Mouse (Mus musculus) right cerebral cortex, postnatal 25 days (tissue): Measurements from ENCODE around the gene H2-K1.

Source experiments
- DNase-seq: peaks from one replicate; pipeline ENCODE4 v3.0.0; 2022

H2-K1 gene

DNA sequence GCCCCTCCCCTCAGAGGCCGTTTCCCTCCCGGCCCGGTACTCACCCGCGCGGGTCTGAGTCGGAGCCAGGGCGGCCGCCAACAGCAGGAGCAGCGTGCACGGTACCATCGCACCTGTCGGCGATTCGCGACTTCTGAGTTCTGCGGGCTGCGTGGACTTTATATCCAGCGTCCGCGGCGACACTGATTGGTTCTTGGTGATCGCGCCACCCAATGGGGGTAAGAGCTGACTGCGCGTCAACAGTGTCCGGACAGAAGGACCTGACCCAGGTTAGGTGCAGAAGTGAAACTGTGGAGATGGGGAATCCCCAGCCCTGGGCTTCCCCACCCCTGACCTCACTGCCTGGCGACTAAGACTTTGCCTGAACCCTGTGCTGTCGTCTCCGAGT is at the start of gene H2-K1:
TSS of gene H2-K1 (minus strand) at position 198 of the 388 bp plus-strand sequence.
- peak; percentile 68 for DNase-seq

DNA sequence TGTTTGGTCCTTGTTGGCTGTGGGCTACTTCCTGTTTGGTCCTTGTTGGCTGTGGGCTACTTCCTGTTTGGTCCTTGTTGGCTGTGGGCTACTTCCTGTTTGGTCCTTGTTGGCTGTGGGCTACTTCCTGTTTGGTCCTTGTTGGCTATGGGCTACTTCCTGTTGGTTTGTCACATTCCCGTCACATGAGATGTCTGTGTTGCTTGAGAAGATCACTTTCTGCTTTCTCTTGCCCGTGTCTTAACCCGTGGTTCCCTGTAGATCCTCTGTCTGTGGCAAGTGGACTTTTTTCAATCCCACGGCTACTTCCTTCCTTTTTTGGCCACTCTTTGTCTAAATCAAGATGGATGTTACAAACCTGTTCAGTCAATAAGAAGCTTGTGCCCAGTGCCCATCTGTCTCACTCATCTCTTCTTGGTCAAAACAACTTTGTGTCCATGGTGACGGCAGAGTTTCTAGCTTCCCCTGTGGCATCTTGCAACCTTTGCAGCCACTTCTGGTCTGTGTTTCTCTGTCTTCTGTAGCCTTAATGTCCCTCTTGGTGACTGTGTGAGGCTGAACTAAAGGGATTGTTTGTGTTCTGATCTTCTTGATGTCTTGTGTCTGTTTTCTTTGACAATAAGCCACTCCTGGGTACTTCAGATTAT is 47.4 kb upstream of the H2-K1 start:
- DNase-seq: no peak

DNA sequence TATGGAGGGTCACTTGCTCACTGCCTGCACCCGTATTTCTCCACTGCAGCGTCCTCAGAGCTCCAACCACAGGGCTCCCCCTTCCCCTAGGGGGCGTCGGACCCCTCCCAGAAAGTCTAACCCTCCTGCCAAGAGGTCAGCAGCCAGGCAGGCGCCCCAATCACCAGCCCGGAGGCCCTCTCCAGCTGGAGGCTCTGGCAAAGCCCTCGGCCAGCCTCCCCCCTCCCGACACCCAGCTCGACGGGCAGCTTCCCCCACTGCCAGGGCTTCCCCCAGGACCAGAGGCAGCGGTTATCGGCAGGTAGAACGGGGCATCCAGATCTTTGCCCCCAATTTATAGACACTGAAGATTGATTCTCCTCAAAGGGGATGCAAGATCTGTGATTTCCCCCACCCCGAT is 45.8 kb upstream of the H2-K1 start:
- no peak for DNase-seq

DNA sequence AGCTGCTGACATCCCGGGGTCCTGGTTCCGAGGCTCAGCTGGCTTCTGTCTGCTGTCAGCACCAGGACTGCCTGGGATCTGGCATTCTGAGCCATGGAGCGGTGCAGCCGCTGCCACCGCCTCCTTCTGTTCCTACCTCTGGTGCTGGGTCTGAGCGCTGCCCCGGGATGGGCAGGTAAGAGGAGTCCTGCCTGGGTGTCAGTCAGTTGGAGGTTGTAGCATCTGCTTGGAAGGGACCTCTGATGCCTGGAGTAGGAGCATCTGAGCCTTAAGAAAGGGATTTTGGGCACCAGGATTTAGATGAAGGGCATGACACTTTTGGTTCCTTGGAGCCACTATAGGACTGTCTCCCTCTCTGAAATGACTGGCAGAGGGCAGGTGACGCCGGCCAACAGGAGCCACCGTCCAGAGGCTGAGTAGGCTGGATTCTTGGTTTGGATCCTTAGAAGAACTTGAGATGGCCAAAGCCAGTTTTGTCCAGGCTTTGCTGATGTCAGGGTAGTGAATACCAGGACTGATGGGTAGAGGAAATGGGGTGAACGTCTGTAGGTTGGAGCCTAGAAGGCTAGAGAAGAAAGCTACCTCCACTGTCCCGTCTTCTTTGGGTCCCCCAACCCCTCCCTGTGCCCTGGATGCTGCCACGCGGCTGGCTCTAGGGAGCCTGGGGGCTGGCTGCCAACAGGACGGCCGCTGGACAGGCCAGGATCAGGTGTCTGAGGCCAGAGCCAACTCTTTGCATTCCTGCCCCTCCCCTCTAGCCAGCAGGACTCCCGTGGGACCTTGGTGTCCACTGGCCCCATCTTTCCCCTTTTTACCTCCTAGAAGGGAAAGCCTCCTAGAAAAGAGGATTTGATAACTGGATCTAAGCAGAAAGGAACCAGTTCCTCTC is 39.7 kb upstream of the H2-K1 start:
- no peak for DNase-seq

DNA sequence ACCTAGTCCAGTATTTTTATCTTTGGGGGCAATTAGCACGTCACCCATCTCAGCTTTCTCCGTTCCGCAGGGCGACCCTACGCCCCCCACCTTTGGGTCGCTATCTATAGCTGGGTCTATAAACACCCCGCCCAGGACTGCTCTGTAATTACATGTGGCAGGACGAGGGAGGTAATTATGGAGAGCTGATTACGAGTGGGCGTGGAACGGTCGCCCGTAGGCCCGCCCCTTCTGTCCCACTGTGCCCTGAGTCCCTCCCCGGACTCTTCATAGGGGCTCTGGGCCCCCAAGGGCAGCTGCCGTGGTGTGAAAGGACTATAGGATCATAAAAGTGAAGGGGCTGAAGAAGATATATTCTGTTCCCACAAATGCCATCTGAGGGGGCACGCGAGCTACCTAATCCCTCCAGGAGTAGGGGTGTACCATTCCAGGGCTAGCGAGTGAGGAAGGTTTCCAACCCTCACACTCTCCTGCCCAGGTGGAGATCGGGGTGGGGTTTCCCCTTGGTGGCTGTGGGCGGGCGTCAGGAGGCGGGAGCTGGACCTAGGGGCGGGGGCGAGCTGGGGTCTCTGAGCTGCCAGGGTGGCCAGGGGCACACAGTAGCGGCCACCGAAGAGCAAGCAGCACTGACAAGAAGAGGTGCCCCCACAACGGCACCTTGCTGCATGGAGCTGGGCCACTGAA is 38.9 kb upstream of the H2-K1 start, which contains the start of gene Col11a2:
TSS of gene Col11a2 (plus strand) at position 560 of the 684 bp plus-strand sequence.
- DNase-seq: no peak

DNA sequence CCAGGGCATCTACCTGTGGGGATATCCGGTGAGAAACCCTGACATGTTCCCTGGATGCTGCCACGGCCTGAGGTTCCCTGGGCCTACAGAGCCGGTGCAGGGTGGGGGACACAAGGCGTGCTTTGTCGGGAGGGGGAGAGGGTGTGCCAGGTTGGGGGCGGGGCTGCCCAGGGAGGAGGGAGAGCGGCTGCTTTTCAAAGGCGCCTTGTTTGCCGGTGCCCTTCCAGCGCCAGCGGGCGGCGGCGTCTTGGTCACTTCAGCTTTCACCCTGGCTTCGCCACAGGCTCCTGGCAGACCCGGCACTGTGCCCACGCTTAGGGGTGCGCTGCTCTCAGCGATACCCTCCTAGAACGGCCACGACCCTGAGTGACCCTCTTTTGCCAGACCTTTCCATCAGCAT is 38.3 kb upstream of the H2-K1 start:
- DNase-seq: peak; percentile 59

DNA sequence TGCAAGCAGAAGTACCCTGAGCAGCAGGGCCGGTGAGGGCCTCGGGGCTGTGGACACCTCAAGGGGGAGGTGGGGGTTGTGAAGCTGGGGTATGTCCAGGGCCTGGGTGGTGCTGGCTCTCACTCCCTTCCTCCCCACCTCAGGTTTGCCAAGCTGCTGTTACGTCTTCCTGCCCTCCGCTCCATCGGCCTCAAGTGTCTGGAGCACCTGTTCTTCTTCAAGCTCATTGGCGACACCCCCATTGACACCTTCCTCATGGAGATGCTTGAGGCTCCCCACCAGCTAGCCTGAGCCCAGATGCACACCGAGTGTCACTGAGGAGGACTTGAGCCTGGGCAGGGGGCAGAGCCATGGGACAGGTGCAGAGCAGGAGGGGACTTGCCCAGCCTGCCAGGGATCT is 37.1 kb upstream of the H2-K1 start:
- DNase-seq: no peak

DNA sequence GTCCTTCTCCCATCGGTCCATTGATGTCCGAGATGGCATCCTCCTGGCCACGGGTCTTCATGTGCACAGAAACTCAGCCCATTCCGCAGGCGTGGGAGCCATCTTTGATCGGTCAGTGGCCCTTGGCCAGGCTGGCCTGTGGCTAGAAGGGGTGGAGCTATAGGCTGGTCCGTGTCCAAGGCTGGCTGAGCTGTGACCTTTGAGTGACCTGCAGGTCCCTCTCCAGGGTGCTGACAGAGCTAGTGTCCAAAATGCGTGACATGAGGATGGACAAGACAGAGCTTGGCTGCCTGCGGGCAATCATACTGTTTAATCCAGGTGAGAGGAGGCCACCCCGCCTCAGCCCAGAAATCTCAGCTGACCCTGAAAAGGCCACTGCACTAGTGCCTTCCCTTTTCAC is 36.5 kb upstream of the H2-K1 start:
- no peak for DNase-seq

DNA sequence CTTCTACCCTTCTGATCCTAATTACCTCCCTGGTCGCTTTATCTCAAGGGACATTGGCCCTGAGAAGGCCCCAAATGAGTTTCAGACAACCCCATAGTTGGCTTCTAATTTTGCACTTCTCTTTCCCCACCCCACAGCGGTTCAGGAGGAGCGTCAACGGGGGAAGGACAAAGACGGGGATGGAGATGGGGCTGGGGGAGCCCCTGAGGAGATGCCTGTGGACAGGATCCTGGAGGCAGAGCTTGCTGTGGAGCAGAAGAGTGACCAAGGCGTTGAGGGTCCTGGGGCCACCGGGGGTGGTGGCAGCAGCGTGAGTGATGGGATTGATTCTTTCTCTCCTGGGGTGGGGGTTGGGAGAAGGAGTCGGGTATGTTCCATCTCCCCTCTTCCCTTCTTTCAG is 35.4 kb upstream of the H2-K1 start:
- DNase-seq: no peak

DNA sequence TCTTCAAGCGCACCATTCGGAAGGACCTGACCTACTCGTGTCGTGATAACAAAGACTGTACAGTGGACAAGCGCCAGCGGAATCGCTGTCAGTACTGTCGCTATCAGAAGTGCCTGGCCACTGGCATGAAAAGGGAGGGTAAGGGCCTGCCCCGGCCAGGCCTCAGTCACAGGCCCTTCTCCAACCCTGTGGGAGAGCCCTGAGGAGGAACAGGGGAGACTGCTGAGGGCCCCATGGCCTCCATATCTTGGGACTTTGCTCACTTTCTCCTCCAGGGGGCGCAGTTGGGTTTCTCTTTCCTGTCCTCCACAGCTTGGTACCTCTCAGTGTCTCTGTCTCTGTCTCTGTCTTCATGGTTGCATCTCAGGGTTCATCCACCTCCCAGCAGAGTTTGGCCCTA is 33.9 kb upstream of the H2-K1 start:
- no peak for DNase-seq

DNA sequence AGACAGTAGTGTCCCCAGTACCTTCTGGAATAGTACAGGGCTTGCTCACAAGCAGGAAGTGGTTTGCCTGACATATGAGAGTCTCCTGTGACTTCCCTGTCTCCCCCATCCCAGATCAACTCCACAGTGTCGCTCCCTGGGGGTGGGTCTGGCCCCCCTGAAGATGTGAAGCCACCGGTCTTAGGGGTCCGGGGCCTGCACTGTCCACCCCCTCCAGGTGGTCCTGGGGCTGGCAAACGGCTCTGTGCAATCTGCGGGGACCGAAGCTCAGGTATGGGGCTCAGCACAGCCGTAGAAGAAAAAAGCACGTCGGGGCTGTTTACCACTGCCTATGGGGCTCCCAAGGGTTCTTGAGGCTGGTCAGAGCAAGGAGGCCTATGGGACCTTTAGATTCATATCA is 33.3 kb upstream of the H2-K1 start:
- DNase-seq: no peak

DNA sequence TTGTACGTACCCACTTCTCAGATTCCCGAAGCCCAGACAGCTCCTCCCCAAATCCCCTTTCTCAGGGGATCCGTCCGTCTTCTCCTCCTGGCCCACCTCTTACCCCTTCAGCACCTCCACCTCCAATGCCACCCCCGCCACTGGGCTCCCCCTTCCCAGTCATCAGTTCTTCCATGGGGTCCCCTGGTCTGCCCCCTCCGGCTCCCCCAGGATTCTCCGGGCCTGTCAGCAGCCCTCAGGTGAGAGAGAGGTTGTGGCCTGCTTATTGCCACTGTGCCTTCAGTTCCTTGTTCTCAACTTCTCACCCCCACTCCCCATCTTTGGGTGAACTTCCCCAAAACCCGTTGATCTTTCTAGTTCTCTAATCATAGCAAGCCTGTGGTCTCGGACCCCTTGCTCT is 32.7 kb upstream of the H2-K1 start:
- no peak for DNase-seq

DNA sequence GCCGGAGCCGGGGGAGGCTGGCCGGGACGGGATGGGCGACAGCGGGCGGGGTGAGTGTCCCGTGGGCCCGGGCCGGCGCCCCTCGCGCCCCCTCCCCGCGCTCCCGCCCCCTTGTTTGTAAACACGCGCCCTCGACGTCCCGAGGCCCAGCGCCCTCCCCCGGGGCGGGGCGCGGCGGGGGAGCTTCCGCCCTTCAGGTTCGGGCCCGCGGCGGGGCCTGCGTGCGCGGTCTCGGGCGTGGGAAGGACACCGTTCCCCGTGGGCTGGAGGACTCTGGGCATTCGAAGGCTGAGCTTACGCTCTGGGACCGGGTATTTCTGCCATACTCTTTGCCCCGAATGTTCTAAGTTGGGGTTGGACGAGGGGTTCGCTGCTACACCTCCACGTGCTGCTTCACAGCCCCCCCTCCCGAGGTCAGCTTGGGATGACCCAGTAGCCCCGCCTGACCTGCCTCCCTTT is 32.1 kb upstream of the H2-K1 start:
- DNase-seq: no peak

DNA sequence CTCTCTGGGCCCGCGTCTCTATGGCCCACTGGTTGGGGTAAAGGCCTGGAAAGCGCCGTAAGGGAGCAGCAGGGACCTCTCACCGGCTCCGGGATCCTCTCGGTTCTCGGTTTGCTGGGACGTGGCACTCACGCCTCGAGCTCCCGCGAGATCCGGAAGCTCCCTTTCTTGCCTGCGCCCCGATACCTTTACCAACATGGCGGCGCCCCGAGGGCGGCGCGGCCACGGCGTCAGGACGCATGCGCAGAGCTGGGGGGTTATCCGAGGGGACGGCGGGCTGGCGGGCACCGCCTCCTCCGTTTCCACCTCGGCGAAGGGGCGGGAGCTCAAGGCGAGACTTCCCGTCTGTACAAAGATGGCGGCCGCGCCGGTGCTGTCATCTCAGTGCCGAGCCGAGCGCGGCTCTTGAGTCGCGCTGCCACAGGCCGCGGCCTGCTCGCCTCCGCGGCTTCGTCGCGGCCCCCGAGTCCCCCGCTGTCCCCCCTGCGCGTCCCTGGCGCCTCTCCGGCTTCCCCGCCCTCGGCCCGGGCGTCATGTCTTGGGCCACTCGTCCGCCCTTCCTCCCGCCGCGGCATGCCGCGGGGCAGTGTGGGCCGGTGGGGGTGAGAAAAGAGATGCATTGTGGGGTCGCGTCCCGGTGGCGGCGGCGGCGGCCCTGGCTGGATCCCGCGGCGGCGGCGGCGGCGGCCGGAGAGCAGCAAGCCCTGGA is 31.5 kb upstream of the H2-K1 start, which contains the start of the genes Slc39a7 and Rxrb:
TSS of gene Slc39a7 (minus strand) at position 218 of the 709 bp plus-strand sequence.
TSS of gene Rxrb (plus strand) at position 348 of the 709 bp plus-strand sequence.
- peak; percentile 98 for DNase-seq

DNA sequence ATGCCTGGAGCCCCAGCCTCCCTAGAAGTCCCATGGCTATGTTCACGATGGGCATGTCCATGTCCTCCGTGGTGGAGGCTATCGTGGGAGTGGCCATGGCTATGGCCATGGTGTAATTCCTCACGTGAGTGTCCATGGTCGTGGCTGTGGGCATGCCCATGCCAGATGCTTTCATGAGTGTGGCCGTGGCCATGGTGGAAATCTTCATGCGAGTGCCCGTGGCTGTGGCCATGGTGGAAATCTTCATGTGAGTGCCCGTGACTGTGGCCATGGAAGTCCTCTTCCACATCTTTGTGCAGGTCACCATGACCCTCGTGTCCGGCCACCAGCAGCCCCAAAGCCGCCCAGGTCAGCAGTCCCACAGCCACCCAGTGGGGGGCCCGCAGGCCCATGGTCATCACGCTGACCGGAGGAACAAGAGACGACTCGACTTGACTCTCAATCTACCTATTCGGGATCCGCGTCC is 30.7 kb upstream of the H2-K1 start:
- no peak for DNase-seq

DNA sequence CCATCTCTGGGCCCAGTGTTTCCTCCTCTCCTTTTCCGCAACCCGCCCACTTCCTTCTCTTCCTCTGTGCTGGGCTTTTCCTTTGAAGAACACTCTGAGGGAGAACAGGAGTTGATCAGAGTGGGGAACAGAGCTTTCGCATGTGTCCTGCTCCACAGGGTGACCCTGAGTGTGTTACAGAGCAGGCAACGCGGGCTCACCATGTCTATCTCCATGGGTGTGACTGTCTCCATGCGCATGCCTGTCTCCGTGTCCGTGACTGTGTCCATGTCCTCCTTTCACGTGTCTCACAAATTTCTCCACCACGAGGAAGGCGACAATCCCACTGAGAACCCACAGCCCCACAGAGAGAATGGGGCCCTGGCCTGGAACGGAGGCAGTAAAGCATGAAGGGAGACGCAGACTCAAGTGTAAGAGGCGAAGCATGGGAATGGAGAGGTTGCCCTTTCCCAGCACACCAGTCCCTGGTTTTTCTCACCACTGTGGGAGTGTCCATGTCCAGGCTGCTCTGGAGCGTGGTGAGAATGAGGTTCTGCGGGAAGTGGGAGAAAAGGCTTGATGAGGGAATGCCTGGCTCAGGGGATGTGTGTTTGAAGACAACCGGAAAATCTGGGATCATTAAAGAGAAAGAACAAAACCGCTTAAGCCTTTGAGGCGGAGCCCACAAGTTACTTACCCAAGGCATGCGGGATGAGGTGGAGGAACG is 29.9 kb upstream of the H2-K1 start:
- no peak for DNase-seq

DNA sequence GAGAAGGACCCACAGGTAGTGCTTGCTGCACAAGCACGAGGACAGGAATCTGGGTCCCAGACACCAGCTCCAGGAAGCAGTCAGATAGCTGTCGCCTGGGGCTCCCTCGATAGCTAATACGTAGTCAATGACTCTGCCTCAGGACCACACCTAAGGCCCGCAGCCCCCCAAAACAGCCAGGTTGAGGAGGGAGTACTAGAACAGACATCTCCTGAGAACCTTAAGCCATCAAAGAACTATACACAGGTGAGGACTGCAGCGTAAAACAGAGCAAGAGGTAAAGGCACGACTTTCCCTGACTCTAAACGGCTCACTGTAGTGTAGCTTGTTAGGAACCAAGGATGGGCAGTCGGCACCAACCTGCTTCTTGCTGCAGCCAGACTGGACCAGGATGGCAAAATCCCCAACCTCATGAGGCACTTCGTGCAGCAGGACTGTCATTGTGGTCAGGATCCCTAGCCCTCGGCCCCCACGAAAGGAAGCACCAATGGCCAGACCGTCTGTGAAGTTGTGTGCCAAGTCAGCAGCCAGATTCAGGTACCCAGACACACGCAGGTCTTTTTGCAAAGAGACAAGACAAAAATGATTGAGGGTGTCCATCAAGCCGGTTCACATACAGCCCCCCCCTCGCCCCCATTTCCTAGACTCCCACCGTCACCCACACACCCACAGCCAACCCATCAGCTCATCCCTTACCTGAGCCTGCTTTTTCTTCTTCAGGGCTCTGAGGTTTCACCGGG is 29.2 kb upstream of the H2-K1 start:
- no peak for DNase-seq

DNA sequence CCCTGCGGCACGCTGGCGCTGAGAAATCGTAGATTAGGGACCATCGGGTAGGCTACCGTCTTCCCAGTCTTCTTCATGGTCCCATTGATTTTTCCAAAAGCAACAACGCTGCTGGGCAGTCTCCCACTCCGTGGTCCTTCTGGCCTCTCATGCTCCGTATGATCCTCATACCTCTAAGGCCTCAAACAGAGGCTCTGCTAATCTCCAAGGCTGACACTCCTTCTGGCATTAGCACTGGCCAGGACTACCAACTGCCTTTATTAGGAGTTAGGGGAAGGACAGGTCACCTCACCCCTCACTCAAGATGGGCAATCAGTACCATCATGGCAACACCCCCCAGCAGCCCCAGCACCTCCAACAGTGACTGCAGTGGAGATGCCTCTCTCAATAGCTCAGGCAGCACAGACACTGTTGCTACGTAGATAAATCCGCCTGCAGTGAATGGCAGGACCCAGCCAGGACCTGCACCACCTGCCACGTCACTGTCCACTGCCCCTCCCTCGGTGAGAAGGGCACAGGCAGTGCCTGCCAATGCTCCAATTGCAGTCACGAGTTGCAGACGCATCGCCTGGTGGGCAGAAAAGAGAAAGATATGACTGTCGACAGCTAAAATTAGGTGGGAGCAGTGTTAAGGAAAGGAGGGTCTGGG is 28.5 kb upstream of the H2-K1 start:
- DNase-seq: no peak

DNA sequence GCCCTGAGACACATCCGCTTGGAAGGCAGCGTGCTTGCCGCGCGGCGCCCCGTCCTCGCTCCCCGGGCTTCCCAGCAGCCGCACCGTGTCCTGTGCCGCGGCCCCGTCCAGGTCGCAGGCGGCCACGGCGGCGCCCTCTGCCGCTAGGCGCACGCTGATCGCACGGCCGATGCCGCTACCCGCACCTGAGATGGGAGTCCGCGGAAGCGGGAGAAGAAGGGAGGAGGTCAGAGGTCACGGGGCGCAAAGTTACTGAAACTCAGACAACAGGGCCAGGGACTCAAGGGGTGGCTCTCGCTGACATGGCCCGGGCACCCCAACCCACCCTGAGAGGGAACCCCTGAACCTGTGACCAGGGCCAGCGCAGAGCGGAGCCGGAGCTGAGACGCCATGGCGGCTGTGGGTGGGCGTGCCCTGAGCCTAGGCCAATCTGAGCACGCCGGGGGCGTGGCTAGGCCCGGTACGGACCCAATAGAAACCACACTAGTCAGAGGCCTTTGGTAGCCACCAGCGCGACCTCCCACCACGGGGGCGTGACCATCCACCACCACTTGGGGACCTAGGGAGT is 27.6 kb upstream of the H2-K1 start, which contains the start of gene H2-Ke6:
TSS of gene H2-Ke6 (minus strand) at position 405 of the 568 bp plus-strand sequence.
- peak; percentile 90 for DNase-seq
